Mouse (Mus musculus) thymus, postnatal 14 days (tissue): ENCODE results near the gene Echdc3.

Experiments used
- DNase-seq: peaks from one replicate; pipeline ENCODE4 v3.0.0; 2021

The Echdc3 gene

DNA sequence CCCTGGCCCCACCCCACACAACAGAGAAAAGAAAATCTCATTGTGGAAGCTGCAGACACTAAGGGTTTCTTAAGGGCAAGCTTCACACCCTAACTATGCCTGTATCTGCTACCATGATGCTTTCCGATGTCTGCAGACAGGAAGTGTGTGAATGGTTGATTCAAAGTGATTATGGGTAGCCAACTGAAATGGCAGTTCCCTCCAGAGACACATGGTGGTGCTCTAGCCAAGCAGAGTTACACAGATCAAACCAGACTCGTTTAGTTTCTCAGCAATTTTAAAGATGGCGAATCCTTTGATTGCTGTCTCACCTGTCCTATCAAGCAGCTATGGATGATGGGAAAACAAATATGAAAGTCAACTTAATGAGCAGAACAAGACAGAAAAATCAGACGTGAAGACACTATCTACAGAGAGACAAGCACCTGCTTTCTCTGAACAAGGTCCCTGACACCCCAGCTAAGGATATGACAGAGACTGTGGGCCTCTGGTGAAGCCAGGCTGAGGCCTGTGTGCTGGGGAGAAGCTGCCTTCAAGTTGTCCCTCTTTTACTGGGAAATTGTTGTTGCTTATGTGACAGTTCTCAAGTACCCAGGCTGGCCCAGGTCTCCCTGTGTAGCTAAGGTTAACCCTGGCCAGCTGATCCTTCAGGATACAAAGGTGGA is 7.4 kb upstream of the Echdc3 start:
- DNase-seq: peak; percentile 80

DNA sequence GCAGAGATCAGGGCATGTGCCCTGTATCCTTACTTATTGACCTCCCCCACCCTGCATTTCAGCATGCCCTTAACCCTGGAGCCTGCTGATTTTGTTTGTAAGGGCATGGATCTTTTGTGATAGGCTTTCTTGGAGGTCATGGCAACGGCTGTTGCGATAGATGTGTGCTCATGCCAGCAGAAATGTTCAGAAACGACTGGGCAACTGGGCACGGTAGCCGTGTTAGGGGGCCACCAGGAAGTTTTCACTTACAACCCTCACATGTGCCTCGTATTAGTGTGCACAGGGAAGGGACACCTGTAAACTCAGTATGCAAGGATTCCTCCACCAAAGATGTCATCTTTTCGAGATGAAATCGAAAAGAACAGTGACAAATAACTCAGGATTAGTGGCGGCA is 508 bp downstream of the Echdc3 start:
- DNase-seq: no peak

DNA sequence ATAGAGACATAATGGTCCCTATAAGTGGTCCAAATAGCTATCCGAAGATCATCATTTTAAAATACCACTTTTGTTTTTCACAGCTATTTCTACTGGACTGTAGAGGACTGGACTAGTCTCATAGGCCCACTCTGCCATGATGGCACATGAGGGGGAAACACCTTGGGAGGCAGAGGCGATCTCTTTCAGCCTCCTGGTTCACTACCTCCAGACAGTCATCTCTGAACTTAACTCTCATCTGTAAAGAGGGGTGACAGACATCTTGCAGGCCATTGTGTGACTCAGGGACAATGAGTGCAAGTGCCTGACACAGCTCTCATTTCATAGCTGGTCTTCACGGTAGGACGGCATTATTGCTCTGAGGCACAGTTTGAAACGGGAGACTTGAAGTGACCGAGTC is 2.0 kb downstream of the Echdc3 start:
- DNase-seq: no peak

DNA sequence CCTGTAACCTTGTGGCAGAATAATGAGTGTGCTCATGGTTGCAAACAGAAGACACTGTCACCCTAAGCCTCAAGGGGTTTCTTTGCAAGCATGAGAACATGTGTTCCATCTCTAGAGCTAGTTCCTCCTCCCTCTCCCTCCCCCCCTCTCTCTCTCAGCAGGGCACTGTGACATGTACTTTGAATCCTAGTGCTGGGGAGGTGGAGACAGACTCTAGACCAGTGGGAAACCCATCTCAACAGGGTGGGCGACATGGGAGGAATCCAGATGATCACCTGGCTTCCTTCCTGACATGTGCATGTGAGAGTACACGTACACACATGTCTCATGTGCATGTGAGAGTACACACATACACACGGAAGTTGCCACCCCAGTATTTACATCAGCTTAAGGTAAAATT is 3.1 kb downstream of the Echdc3 start:
- DNase-seq: no peak

DNA sequence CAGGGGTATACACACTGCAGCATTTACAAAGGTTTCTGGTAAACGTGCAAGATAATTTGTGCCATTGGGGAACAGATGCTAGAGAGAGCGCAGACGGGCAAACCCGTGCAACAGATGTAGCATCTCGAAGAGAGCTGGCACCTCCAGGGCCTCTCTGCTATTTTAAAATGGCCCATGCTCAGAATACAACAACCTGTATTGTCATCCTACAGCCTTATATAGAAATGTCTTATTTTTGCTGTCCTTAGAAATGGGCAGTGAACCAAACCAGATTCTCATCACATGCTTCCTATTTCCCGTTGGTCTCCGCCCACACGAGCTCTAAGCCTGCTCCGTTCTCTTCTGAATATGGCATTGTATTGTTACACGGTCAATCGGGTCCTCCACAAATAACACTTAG is 3.7 kb downstream of the Echdc3 start:
- no peak for DNase-seq

DNA sequence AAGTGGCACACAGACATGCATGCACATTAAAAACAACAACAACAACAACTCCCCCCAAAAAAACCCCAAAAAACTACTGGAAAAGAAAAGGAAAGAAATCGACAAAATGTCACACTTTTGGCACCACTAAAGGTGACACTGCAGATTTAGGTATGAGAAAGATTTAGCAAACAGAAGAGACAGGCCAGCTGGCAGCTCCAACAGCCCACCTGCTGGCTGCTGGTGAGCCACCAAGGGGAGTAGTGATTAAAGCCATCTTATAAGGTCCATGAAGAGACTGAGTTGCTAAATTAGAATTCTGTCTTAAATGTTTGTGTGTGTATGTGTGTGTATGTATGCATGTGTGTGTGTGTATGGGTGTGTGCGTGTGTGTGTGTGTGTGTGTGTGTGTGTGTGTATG is 5.1 kb downstream of the Echdc3 start:
- DNase-seq: no peak

DNA sequence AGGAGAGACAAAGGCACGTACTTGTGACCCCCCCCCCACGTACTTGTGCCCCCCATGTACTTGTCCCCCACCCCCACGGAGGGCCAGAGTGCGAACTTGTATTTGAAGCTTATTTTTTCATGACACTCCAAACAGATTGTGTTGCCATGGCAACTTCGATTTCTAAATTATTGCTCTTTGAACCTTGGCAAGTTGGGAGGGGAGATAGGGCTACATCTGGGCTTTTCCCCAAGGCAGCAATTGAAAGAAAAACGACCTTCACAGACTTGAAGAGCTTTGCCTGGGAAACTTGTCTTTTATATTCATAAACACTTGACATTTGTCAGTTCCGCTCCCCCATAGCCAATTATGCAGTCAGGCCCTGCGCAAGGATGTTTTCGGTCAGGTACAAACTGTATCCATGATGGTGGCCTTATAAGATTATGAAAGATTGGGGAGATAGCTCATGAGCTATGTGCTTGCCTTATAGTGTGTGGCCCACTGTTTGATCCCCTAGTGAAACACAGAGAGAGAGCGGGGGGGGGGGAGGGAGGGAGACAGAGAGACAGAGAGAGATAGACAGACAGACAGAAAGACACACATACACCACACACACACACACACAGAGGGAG is 16.4 kb downstream of the Echdc3 start:
- no peak for DNase-seq

DNA sequence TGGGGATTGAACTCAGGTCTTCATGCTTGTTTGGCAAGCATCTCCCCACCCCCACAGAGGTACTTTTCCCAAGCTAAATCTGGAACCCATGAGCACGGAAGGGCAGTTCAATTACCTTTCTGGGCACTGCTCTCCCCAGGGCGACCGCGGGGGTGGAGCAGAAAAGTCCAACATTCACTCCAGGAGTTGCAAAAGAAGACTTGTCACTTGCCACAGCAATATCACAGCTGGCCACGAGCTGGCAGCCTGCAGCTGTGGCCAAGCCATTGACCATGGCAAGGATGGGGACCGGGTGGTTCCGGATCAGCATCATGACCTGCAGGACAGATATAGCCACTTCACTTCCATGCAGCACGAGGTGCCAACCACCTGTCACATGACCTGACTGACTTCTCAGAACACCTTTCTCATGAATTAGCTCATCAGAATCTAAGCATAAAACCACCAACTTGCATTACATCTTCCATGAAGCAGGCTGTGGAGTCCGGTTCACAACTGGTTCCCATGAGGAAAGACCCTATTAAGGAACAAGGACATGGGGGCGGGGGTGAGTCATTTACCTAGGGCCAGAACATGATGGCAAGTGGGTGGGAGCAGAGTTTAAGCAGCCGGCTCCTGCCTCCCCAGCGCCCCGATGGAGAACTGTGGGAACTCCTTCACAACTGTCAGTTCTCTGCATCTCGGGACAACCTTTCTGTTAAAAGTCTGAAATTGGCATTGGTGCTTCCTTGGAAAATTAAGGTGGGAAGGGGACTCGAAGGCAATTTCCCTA is 17.2 kb downstream of the Echdc3 start:
- DNase-seq: no peak

DNA sequence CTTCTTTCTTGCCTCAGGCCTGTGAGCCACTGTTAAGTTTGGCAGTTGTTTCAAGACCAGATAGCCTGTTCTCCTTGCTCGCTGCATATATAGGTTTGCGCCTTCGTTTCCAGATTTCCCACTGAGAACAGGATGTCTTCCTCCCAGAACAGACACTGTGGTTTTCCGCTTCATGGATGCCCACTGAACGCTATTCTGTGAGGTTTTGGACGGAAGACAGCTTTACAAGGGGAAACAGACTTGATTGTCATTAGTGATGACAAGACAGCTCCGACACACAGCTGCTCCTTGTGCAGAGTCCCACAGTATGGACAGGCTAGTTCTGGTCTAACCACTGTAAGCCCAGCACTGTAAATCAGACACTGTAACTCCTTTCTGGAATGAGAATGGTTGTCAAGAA is 18.3 kb downstream of the Echdc3 start:
- DNase-seq: no peak

DNA sequence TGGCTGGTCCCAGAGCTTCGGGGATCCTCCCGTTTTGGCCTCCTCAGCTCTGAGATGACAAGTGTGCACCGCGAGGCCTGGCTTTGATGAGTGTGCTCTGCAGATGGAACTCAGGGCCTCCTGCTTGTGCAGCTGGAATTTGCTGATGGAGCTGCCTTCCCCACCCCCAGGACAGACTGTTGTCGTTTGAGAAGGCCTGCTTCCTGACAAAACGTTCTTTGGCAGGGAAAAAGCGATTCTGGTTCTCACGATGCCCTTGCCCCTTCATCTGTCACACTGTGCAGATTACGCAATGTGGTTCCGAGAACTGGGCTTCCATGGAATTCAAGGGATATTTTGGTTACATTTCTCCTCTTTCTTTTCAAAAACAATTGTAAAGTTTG is 19.3 kb downstream of the Echdc3 start:
- no peak for DNase-seq

DNA sequence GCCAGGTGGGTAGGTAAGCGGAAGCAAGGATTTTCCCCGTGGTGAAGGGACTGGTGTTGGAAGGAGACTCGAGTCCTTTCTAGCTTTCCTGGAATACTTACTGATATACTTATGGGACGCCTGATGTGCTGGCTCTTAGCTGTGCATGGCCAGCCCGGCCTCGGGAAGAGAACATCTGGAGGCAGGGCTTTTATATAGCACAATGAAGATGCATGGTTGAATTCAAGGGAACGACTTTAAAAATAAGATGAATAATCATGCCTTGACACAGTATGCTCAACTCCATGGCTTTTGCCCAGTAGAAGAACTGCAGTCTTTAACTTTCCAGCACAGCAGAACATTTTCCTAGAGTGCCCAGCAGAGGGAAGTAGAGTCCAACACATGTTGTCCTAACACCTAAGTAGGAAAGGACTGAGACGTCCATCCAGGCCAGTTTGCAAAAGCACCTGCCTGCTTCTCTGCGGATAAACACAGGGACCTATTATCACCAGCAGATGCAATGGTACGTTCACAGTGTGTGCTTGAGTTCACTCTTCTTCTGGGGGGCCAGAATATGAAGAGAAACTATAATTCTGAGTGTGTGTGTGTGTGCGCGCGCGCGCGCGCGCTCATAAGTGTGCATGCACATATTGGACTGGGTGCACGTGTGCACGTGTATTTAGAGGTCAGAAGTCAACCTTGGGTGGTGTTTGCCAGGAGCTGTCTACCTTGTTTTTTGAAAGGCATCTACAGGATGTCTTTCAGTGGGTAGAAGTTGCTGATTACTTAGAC is 19.8 kb downstream of the Echdc3 start:
- DNase-seq: peak; percentile 45

DNA sequence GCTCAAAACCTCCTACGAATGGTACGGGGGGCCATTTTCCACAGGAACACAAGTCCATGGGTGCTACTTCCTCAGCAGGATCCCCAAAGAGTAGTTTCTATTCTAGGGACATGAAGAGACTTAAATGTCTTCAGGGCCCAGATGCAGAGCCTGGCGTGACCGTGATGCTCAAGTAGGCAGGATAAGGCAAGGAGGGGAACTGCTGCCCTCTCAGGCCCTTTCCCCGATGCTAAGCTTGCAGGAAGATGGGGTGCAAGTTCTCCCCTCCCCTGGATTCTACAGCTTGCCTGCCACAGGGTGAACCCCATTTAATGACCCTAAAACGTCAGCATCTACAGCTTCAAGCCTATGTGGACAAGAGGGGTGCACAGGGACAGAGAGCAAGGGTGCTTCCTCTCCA is 22.8 kb downstream of the Echdc3 start:
- no peak for DNase-seq

DNA sequence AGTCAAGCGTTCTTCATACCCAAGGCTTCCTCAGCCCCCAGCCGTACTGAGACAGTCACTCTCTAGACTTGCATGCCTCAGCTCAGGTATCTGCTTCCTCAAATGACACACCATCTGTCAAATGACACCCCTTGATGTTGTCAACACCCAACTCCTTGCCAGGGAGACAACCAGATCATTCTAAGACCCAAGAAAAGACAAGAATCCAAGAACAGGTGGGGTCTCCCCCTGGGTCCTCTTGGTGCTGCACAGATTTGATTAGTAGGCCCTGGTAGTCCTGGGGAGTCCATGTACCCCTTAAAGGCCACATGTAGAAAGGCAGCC is 23.2 kb downstream of the Echdc3 start:
- DNase-seq: no peak

DNA sequence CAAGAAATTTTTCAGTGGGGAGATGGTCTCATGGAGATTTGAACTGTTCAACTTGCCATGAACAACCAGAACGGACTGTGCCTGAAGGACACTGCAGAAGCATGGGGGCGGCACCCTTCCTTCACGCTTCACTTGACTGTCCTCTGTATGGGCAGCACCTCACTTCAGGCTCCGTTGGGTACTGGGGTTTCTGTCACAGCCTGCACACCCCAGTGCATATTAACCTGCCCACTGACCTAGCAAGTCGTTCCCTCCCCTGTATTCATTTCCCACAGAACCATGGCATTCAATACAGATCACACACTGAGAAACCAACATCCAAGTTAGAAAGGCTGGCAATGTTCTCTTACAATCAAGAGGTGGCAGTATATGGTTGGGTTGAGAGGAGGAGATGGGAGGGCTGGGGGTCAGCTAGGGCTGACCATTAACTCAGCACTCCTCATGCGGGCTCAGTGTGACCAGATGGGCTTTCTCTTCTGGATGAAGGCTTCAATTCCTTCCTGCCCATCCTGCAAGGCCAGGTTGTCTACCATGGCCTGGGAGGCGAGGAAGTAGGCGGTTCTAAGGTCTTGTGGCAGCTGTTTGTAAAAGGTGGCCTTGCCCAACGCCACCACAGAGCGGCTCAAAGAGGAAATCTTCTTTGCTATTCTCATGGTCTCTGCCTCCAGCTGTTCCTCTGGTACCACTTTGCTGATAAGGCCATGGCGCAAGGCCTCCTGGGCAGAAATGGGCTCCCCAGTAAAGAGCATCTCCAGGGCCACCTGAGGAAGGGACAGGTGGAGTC is 23.8 kb downstream of the Echdc3 start:
- DNase-seq: no peak

DNA sequence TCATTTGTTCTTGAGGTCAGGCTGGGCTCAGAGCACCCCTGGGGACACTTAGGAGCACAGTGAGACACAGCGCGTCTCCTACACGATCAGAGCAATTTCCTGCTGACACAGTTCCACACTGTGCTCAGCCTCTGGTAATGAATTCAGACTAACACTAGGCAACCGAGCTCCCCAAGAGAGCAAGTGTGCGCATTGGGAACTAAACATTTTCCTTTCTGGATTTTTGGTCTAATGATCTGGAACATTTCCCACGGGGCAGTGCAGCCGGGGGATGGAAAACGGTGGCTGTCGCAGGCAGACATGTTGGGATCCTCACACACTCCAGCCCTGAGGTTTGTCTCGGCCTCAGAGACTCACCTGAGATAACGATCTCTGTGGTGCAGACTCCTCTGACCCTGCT is 25.4 kb downstream of the Echdc3 start:
- DNase-seq: no peak

DNA sequence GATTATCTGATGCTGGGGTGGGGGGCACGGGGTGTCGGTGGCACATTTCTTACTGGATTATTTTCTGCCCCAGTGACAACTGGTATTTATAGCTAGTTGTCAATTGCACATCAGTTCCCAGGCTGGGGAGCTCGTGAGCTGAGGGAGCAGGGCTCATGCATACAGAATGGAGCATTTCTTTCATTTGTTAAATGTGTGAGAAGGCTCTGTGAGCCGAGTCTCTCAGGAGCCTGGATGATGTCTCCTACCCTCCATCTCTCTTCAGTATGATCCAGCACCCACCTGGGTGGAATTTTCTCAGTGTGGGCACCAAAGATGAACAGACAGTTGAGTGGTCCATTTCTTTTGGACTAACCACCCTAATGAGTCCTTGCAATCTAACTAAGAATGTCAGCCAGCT is 25.9 kb downstream of the Echdc3 start:
- DNase-seq: no peak

DNA sequence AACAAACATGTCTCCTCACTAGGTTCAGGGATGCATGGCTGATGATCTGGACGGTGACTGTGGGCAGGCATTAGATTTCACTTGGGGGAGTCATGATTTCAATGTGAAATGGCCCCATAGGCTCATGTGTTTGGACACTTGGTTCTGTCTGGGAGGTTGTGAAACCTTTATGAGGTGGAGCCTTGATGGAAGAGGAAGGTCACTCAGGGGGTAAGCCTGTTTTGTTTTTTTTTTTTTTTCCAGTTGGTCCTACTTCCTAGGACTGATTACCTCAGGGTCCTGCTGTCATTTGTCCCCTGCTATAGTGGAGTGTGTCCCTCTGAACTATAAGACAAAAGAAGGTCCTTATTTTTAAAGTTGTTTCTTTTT is 33.1 kb downstream of the Echdc3 start:
- DNase-seq: no peak

DNA sequence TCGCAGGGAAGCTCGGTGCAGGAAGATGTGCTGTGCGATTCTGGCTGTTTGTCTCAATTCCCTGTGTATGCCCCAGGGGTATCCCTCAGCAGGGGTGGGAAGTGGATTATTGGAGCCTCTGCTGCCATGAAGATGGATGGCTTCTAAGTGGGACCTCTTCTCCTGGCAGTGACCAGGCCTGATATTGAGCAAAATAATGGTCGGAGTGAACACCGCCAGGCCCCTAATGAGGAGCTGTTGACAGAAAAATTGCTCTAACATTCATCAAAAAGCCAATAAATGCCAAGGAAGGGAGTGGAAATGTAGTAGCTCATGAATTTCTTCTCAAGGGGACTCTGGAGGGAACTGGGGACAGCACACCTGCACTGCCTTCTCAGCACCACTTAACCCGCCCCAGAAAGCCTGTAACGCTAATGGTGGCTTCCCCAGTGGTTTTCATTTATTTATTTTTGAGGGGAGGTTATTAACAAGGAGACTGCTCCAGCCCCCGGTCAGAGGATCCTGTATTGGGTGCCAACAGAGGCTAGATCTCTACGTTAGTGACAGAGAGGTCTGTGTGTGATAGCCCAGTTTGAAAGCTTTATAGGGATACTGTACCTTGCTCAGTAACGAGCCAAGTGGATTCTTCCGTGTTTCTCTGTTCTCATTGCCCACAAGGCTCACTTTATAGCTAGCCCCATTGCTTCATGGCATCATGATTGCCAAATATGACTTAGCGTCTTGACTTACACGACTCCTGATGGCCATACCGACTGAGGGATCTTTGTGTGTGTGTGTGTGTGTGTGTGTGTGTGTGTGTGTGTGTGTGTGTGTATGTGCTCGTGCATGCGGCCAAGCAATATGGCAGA is 33.7 kb downstream of the Echdc3 start:
- no peak for DNase-seq

DNA sequence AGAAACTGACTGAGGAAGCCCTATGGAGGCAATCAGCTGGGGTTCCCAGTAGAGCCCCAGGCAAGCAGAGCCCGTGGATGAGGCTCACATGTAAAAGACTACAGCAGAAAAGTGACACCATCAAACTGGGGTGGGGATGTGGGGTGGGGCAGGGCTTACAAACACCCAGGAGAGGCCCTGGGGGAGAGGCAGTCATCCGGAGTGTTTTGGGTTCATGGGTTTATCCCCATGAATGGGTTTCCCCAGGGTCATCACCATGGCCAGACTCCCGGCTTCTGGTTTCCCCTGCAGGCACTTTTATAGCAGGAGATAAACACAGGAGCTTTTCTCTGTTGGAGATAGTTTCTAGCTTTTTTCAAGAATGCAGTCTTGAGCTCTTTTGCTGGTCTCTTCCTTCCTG is 39.8 kb downstream of the Echdc3 start:
- DNase-seq: no peak

DNA sequence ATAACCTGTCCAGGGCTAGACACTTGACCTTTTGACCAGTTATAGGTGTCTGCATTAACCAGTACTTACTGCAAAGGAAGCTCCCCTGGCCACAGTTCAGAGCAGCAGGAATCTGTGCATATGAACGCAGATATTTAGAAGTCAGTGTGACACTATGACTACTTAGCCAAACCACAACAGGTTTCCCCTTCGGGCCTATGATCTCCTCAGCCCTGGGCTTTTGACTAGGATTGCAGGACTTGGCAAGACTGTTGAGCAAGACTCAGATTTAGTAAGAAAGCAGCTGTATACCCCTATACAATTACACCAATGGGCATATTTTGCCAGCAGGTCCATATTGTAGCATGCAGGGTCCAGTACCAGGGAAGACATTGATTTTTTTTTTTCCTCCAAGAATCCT is 44.3 kb downstream of the Echdc3 start:
- no peak for DNase-seq

DNA sequence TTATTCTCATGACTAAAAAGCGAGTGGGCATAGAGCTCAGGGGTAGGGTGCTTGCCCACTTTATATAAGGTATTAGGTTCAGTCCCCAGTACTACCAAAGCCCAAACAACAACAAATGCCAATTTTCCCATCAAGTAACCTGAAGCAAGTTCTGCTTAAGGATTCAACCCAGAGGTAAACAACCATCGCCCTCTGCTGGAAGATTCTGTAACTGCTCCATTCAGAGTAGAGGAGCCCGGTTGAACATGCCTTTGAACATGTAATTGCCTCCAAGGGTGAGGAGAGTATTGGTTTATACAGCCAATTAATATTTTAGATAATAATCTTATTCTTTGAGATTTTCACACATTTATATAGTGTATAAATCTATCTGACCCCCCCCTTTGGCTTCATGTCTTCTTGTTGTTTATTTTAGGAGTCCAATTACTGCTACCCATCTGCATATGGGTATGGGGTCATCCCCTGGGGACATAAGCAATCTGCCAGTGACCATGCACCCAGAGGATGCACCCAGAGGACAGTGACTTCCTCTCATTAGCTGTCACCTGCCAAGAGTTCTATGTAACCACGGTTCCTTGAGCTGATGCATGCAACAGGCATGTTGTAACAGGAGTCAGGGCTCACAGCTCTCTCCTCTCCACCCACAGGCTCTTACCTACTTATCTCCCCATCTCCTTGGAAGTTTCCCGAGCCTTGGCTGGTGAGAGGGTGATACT is 44.8 kb downstream of the Echdc3 start:
- peak; percentile 72 for DNase-seq
